Mouse (Mus musculus) B cell, adult 2 months (primary cell): ENCODE measurements at regions not wholly inside any gene's neighbourhood (a gene's known extent, or its start where the extent isn't known, plus 50 kb on each side); places are given as distances from the start of the nearest gene placed in this dataset.
A peak's percentile ranks its signal among the peaks of the same experiment; 100 is the strongest.

Source experiments
- DNase-seq, 2 experiments: peaks; one replicate each; pipeline ENCODE4 v3.0.0; 2022

DNA sequence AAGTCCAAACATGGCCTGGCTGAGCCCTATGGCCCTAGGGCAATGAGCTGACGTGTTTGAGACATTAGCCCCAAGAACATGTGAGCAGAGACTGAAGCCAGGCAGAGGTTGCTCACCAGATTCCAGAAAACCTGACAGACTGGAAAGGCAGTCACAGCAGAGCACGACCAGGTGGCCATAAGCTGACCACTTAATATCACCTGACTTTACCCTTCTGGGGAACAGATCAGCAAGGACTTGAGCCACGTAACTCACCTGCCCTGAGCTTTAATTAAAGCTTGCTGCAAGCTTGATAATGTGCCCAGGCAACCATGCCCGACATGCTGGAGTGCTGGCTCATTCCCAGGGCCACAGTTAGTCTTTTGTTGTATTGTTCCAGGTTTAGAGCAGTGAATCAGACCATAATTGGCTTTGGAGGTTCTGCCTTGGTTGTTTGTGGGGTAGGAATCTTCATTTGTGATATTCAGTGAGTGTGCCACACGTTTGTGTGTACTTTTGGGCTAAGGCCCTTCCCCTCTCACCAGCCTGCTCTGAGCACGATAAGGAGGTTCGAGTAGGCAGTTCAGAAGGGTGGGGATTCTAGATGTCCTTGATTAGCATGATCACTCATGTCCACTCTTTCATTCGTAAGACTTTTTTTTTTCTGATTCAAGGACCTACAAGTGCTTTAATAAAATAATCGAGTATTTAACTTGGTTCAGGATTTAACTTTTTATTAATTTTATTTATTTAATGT lies 52.1 kb upstream of the Nabp1 start:
- no peak for DNase-seq

DNA sequence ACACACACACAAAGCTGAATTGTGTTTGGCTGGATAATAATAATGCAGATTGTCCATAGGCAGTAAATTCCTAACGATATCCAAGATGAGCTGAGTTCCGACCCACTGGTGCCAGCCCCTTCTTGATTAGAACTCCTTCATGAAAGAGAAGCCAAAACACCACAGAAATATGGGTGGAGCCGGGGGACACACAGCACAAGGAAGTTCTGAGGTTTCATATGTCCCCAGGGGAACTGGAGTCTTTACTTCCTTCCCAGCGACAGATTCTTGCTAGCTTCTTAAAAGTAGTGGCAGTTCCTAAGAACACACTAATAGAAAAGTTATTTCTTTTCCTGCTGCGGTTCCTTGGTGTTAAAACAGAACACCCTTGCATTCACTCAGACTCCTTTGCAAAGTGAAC lies 51.4 kb upstream of the Nabp1 start:
- DNase-seq = peak in 1 of 2 experiments; percentile 16

GRCm38 (mm10) chr1:51528671-51529070 lies 50.4 kb upstream of the Nabp1 start:
- no peak for DNase-seq
